Mouse (Mus musculus) gastrocnemius, postnatal 36 days (tissue): ENCODE results near the gene Gpam. TPM values are rescaled to one million over a fixed set of nuclear protein-coding genes. Genes with fewer than 3 reads are reported as not detected.
"Not testable (repeated sequence)": the region's sequence is repeated elsewhere in the genome, so short reads cannot be mapped to it uniquely, and the experiment has no call there.

Experiments used
- DNase-seq, 2 experiments: peaks; one replicate each; pipeline ENCODE4 v3.0.0; 2022
- intact Hi-C: fragments of 180-260 bp; cut with DNase I; formaldehyde crosslinking; loops from one replicate; pipeline ENCODE4 v1.15.1; 2025
- long read RNA-seq, 2 experiments: library from polyadenylated mRNA; stranded (forward); transcript quantifications; one replicate each; pipeline ENCODE4 v2.0.0; 2021
- total RNA-seq, 2 experiments: library from RNA; stranded (reverse); gene quantifications; 2 replicates each; pipeline ENCODE4 v1.2.3; 2021

The Gpam gene
- total RNA-seq: 100 to 1,000 TPM in 1 of 2 experiments, 10 to 100 TPM in 1; 89.3 to 133 TPM
- long read RNA-seq, experiment 1, partial matches to known transcripts: 9 of 78 reads
- long read RNA-seq, experiment 1, other reads (novel, unspliced or antisense): 67 of 78 reads
- long read RNA-seq, experiment 2, partial matches to known transcripts: 5 of 107 reads
- long read RNA-seq, experiment 2, other reads (novel, unspliced or antisense): 98 of 107 reads

- intact Hi-C loops: no loop called here
- no peak for DNase-seq
Measured at GRCm38 (mm10) chr19:55127072-55127718, at the start of gene Gpam. Gpam (minus strand) TSS chr19:55127238.

GRCm38 (mm10) chr19:55171585-55171984 lies 44.5 kb upstream of the Gpam start:
- no peak for DNase-seq
- intact Hi-C loops: no loop called here

- intact Hi-C loops: no loop called here
- DNase-seq: no peak
Measured at GRCm38 (mm10) chr19:55170399-55170798, 43.4 kb upstream of the Gpam start.

DNA sequence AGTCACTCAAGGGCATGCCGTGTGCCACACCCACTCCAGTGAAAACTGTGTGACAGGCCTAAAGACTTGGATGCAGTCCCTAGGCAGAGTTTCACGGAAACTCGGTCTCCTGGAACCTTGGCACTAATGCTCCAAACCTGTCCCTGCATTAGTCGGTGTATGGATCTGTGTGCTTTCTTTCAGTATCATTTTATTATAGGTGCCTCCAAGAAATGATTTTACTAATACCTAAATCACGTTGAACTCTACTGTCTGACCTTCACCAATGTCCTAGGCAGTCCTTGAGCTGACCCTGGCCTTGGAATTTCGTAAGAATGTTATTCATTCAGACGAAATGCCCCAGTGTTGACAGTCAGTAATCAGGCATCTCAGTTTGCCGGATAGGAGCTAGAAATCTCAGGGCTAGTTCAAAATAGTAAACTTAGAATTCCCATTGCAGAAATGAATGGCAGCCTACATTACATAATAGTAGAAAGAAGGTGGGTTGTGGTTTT lies 42.2 kb upstream of the Gpam start:
- intact Hi-C loops, DNase-seq: not testable (repeated sequence)

GRCm38 (mm10) chr19:55168360-55168759 lies 41.3 kb upstream of the Gpam start:
- no peak for DNase-seq
- intact Hi-C loops: no loop called here

DNA sequence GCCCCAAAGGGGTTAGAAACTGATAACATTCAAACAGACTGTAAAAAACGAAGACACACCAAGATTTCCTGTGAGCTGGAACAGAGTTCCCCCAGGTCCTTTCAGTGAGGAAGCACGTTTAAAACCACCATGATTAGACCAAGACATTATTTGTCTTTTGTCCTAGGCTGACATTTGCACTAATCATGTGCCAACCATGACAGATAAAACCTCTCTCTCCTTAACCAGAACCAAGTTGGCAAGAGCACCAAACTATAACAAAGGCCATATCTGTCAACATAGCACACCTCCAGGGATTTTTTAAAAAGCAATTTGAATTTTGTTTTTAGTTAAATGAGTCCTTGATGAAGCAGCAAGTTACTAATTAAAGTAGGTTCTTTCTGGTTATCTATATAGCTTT lies 40.7 kb upstream of the Gpam start:
- intact Hi-C loops: no loop called here
- DNase-seq: no peak

DNA sequence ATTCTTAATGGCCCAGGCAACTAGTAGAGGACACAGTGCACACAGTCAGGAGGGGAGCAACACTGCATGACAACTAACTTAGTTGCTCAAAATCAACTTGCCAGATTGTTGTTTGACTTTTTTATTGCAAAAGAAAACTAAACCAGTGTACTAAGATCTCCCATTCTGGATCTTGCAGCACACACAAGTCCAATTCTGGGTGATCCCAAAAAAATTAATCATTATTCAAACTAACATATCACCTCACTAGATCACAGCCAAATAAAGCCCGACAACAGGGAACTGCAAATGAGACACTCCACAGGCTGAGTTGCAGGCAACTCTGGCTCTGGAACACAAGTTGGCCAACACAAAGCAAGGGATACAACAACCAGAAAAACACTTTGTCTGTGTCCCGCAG lies 39.7 kb upstream of the Gpam start:
- DNase-seq: no peak
- intact Hi-C loops: no loop called here

DNA sequence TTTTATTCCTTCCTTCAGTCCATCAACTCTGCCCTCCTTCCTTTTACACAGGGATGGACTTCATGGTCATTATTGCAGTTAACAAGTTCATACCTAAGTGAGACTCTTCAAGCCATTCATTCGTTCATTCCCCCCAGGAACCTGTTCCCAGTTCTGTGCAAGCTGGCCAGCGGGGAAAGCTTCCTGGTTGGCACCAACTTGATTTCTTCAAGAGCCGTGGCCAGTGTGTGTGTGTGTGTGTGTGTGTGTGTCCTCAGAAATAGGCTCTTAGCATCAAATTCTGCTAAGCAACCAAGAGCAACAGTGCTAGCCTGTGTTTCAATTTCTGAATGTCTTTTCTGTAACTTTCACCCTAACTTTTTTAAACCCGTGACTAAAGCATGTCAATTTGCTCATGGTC lies 38.9 kb upstream of the Gpam start:
- DNase-seq: no peak
- intact Hi-C loops: no loop called here

DNA sequence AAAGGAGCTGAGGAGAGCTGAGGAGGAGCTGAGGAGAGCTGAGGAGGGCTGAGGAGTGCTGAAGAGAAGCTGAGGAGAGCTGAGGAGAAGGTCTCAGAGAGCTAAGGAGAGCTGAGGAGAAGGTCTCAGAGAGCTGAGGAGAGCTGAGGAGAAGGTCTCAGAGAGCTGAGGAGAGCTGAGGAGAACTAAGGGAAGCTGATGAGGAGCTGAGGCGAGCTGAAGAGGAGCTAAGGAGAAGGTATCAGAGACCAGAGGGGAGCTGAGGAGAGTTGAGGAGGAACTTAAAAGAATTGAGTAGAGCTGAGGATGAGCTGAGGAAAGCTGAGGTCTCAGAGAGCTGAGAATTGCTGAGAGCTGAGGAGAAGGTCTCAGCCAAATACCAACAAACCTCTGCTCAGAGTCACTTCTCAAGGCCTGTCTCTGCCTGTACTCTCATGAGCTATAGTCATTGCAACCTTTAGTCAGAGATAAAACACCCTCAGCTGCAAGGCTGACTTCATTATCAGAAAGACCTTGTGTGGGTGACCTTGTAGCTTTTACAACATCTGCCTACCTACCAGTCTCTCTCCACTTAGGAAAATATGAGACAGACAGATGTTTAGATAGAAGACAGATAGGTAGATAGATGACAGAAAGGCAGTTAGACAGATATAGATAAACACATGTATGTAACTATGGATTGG lies 38.3 kb upstream of the Gpam start:
- intact Hi-C loops: no loop called here

DNA sequence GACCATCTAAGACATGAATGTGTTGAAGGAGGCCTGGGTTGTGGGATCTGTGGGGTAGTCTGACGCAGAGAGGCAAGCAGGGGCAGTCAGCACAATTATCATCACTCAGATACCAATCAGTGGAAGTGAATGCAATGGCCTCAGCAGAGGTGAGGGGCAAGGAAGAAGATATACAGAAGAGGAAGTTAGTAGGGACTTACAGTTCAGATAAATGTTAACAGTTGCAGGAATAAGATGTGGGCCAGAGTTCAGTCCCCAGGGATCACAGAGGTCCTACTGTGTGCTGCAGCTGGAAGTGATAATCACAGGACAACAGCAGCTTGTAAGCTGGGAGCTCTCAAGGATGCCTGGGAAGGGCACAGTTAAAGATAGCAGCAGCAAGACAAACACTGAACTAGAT lies 37.1 kb upstream of the Gpam start:
- no peak for DNase-seq
- intact Hi-C loops: no loop called here

More for the DNA sequence above, 38.3 kb upstream of the Gpam start:
- no peak for DNase-seq

DNA sequence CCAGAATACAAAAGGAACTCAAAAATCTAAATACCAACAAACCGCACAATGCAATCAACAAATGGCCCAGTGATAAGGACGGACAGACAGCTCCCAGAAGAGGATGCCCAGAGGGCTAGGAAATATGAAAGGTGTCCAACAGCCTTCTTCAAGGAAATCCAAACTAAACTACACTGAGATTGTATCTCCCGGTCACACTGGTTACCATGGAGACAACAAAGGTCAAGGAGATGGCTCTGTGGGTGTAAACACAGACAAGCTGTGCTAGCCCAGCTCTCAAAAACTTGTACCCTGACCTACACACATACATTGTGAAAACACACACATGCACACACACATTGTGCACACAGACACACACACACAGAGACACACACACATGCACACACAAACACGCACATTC lies 35.2 kb upstream of the Gpam start:
- intact Hi-C loops: no loop called here

DNA sequence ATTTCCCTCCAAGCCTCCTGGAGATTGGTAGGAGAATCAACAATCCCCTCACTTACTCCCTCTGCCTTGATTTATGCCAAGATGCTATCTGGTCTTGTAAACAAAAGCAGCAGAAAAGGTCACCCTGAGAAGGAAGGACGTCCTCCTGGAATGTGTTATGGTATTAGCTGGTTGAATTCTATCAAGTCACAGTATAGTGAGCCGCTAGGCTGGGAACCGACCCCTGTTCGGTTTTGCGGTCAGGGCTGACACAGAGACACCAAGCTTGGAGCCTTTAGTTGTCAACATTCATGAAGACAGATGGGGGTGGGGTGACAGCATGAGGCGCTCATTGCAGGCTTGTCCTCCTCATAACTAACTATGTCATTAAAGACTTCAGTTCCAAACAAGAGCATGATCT lies 32.8 kb upstream of the Gpam start:
- intact Hi-C loops: no loop called here
- no peak for DNase-seq

More for the DNA sequence above, 35.2 kb upstream of the Gpam start:
- no peak for DNase-seq

DNA sequence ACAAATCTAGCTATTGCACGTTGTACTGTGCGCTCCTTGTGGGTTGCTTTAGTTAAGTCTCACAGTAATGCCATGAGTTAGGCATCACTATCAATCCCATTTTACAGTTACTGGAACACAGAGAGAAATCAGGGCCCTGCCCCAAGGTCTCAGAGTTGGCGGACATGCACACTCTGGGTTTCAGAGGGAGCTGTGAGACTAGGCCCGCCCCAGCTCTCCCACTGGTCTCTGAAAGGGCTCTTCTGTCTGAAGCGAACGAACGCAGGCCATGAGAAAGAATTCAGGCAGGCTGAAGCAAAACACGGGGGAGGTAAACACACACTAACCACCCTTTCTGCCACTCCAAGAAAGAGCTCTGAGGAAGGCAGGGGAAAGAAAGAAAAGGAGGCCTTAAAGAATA lies 31.6 kb upstream of the Gpam start:
- no peak for DNase-seq
- intact Hi-C loops: no loop called here

- intact Hi-C loops: no loop called here
- DNase-seq: no peak
Measured at GRCm38 (mm10) chr19:55157029-55157428, 30.0 kb upstream of the Gpam start.

DNA sequence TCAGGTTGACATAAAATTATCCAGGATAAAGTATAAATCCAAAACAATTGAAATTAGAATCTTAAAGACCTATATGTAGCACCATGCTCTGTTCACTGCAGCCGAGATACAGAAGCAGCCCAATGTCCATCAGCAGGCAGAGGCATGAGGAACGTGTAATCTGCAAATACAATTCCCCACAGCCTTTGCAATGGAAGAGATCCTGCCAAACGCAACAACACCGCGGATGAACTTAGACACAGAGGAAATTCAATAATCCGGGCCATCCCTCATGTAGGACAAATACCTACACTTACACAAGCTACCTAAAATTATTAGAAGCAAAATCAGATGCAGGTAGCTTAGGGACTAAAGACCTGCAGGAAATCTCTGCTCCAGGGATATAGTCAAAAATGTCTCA lies 25.9 kb upstream of the Gpam start:
- DNase-seq: no peak
- intact Hi-C loops: no loop called here

DNA sequence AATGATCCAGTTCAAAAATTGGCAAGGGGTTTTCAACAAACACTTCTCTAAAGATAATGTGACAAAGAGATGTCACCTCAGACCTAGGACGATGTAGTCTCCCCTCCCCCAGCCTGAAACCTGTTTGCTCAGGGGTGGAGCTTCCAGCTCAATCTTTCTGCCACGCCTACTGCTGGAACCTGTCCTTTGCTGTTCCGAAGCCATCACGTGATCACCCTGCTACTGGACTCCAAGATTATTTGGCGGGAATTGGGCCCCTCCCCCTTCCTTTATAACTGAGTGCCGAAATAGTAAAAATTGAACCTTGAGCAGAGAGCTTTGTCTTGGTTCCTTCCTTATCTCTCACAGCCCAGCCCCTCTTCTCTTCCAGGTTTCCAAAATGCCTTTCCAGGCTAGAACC lies 25.2 kb upstream of the Gpam start:
- intact Hi-C loops, DNase-seq: not testable (repeated sequence)

DNA sequence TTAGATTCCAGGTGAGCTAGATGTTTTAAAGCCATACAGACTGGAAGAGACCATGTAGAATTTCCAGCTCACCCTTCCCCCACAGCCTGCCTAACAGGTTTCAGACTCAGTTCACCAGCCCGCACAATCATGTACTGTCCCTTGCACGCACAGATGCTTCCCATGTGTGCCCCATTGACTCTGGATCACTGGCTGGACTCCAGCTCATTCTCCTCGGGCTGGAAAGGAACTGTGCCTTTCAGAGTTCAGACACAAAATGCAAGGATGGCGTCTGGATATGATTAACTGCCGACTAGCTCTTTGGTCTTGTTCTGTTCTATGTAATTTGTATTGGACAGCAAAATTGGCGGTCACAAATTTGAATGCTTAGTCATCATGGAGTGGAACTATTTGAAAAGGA lies 22.6 kb upstream of the Gpam start:
- intact Hi-C loops: no loop called here
- no peak for DNase-seq

DNA sequence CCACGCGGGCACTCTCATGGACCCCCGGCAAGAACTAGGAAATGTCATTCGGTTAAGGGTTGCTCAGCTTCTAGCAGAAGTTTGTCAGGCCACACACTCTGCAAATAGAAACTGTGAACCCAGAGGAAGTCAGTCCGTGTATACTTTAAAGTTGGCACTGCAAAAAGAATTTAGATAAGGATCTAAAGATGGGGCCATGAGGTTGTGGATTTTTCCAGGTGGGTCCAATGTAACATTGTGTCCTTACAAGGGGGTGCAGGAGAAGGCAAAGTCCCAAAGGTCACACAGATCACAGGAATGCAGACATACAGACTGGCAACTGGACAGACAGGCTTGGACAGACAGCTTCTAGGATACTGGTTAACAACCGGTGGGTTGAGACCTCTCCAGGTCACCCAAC lies 21.1 kb upstream of the Gpam start:
- no peak for DNase-seq
- intact Hi-C loops: no loop called here

DNA sequence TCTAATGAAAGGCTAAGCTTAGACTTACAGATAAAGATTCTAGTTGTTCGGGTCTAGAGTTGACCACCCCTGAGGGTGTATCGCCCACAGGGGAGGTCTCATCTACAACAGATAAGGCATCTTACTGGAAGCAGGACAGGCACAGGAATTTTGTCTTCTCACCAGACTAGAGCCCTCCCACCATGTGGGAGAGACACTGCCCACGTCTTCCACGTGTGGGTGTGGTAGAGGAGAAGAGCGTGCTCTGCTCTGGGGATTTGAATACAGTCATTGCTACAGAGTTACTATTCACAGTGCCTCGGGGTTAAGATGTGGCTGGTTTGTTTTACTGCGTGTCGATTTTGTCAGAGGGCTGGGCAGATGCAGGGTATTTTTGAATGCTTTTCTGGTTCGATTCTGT lies 20.5 kb upstream of the Gpam start:
- intact Hi-C loops: no loop called here
- no peak for DNase-seq

GRCm38 (mm10) chr19:55145136-55145535 lies 18.1 kb upstream of the Gpam start:
- intact Hi-C loops: no loop called here
- no peak for DNase-seq

GRCm38 (mm10) chr19:55144691-55145090 lies 17.7 kb upstream of the Gpam start:
- no peak for DNase-seq
- intact Hi-C loops: loop anchor here (5.0 kb wide), 1 partner anchor 38 kb away; the partner anchor contains the start of gene Tectb
